Mouse (Mus musculus) lung, postnatal 14 days (tissue): ENCODE results near the gene Arhgap31.
A peak's percentile ranks its signal among the peaks of the same experiment; 100 is the strongest.
"Not testable (repeated sequence)": the region's sequence is repeated elsewhere in the genome, so short reads cannot be mapped to it uniquely, and the experiment has no call there.

Experiments
- DNase-seq: peaks from one replicate; pipeline ENCODE4 v3.0.0; 2021

The Arhgap31 gene

GRCm38 (mm10) chr16:38724974-38725373 lies 11.9 kb upstream of the Arhgap31 start:
- DNase-seq, result peak; percentile 54

GRCm38 (mm10) chr16:38724256-38724655 lies 11.2 kb upstream of the Arhgap31 start:
- no peak for DNase-seq

- DNase-seq, result no peak
These were observed 8.3 kb upstream of the Arhgap31 start for GRCm38 (mm10) chr16:38721377-38721776.

- not testable (repeated sequence) for DNase-seq
These were observed 1.1 kb upstream of the Arhgap31 start for GRCm38 (mm10) chr16:38714259-38714526.

- DNase-seq, result no peak
These were observed 557 bp upstream of the Arhgap31 start for GRCm38 (mm10) chr16:38713404-38714258.

GRCm38 (mm10) chr16:38712105-38712504 lies 969 bp downstream of the Arhgap31 start:
- DNase-seq, result no peak

GRCm38 (mm10) chr16:38711245-38711644 lies 1.8 kb downstream of the Arhgap31 start:
- DNase-seq, result no peak

- DNase-seq, result no peak
These were observed 4.0 kb downstream of the Arhgap31 start for GRCm38 (mm10) chr16:38708962-38709520.

- peak; percentile 82 for DNase-seq
These were observed 6.3 kb downstream of the Arhgap31 start for GRCm38 (mm10) chr16:38706782-38707181.

GRCm38 (mm10) chr16:38705531-38706281 lies 7.4 kb downstream of the Arhgap31 start:
- no peak for DNase-seq

- no peak for DNase-seq
These were observed 9.6 kb downstream of the Arhgap31 start for GRCm38 (mm10) chr16:38703501-38703900.

- DNase-seq, result no peak
These were observed 10.8 kb downstream of the Arhgap31 start for GRCm38 (mm10) chr16:38702316-38702715.

- no peak for DNase-seq
These were observed 11.4 kb downstream of the Arhgap31 start for GRCm38 (mm10) chr16:38701492-38702185.

GRCm38 (mm10) chr16:38700392-38701162 lies 12.5 kb downstream of the Arhgap31 start:
- DNase-seq, result no peak

- no peak for DNase-seq
These were observed 15.5 kb downstream of the Arhgap31 start for GRCm38 (mm10) chr16:38697611-38698010.

GRCm38 (mm10) chr16:38695557-38695956 lies 17.5 kb downstream of the Arhgap31 start:
- no peak for DNase-seq

GRCm38 (mm10) chr16:38694906-38695540 lies 18.1 kb downstream of the Arhgap31 start:
- DNase-seq, result no peak

- DNase-seq, result no peak
These were observed 22.6 kb downstream of the Arhgap31 start for GRCm38 (mm10) chr16:38690501-38690900.

GRCm38 (mm10) chr16:38689786-38690185 lies 23.3 kb downstream of the Arhgap31 start:
- no peak for DNase-seq

GRCm38 (mm10) chr16:38688531-38689264 lies 24.4 kb downstream of the Arhgap31 start:
- peak; percentile 44 for DNase-seq

- DNase-seq, result no peak
These were observed 25.4 kb downstream of the Arhgap31 start for GRCm38 (mm10) chr16:38687673-38688072.
